ENCODE assay signal across 8 mouse cellular contexts in the genomic region with DNA sequence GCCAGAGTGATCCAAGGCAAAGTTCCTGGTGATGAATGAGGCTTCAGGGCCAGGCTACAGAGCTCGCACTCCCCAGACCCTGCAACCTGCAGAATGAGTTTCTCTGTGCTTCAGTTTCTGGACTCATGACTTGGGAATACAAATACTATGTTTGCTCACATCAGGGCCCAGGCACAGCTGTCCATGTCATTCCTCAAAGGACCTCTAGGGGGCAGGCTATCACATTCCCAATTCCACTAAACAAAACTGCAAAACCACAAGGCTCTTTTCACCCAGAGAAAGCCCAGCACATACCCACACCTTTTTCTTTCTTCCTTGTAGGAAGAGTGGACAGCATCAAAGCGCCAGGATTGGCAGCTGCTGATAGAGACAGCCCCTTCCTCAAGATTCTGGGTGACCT.
DNase-seq lines count a peak whose midpoint lies in the region; ATAC-seq and TF ChIP-seq lines count a peak whose summit lies in the region.

No protein-coding gene starts in this region.

- H3K4me1 ChIP-seq in kidney, adult 2 months (ENCODE audit: control insufficient read depth, insufficient read depth, low read length), result no peaks in the 10 kb centered on the region
- peaks cover 2% of the 10 kb centered on the region; the same call in 1 of the 2 replicates for H3K4me1 ChIP-seq in kidney, embryonic 16.5 days (ENCODE audit: insufficient read depth, low read length)
- H3K4me1 ChIP-seq in hindbrain, embryonic 14.5 days (replicated peaks; ENCODE audit: control insufficient read depth, insufficient read depth, low read length), result no peaks in the 10 kb centered on the region

- no peak overlapping the region for H3K4me3 ChIP-seq in kidney, adult 2 months (ENCODE audit: insufficient read depth, low read depth, low read length)
- H3K4me3 ChIP-seq in kidney, embryonic 16.5 days (ENCODE audit: low read length), result no peak overlapping the region
- H3K4me3 ChIP-seq in hindbrain, embryonic 14.5 days (replicated peaks; ENCODE audit: low read length), result no peak overlapping the region

- no peaks in the 10 kb centered on the region for H3K27me3 ChIP-seq in kidney, adult 2 months (replicated peaks; ENCODE audit: control insufficient read depth, insufficient read depth, low read length)
- H3K27me3 ChIP-seq in kidney, embryonic 16.5 days (ENCODE audit: insufficient read depth, low read length), result no peaks in the 10 kb centered on the region
- H3K27me3 ChIP-seq in hindbrain, embryonic 14.5 days (ENCODE audit: control insufficient read depth, insufficient read depth, low read length), result no peaks in the 10 kb centered on the region

- no peak overlapping the region for H3K4me2 ChIP-seq in kidney, embryonic 16.5 days (replicated peaks; ENCODE audit: low read depth, low read length)
- H3K4me2 ChIP-seq in hindbrain, embryonic 14.5 days (replicated peaks), result no peak overlapping the region

- WGBS in kidney, adult 2 months, result 61% methylated on average over 2 of the region's 2 CpGs
- WGBS in kidney, embryonic 16.5 days, result 64% methylated on average over 2 of the region's 2 CpGs
- 48% methylated on average over 2 of the region's 2 CpGs for WGBS in hindbrain, embryonic 14.5 days

- ATAC-seq in kidney, embryonic 16.5 days (ENCODE audit: low FRiP score, low TSS enrichment), result no peak
- ATAC-seq in hindbrain, embryonic 14.5 days (ENCODE audit: low FRiP score), result no peak

- no peaks in the 10 kb centered on the region for H3K36me3 ChIP-seq in kidney, adult 2 months (ENCODE audit: control insufficient read depth, insufficient read depth, low read length)
- no peaks in the 10 kb centered on the region for H3K36me3 ChIP-seq in kidney, embryonic 16.5 days (ENCODE audit: insufficient read depth, low read length)
- no peaks in the 10 kb centered on the region for H3K36me3 ChIP-seq in hindbrain, embryonic 14.5 days (replicated peaks; ENCODE audit: control insufficient read depth, insufficient read depth)

- TF ChIP-seq CTCF in kidney, adult 2 months (conservative IDR thresholded peaks at IDR 0.05; ENCODE audit: insufficient read depth, insufficient read length, low read depth, low read length), result peak; percentile 68

- no peaks in the 10 kb centered on the region for H3K9me3 ChIP-seq in kidney, embryonic 16.5 days (ENCODE audit: low read length)
- H3K9me3 ChIP-seq in hindbrain, embryonic 14.5 days (ENCODE audit: control insufficient read depth, low read length), result no peaks in the 10 kb centered on the region

- intact Hi-C loops in left cerebral cortex, postnatal 4 days (cut with DNase I), result no loop called here

- TF ChIP-seq POLR2A in kidney, adult 2 months (IDR thresholded peaks at IDR 0.05; ENCODE audit: low read depth, low read length), result no peak

- DNase-seq in kidney, adult 2 months, result peak; percentile 27
- DNase-seq in R1 (ENCODE audit: low read depth, low spot score), result peak; percentile 44
- peak; percentile 58 to 67 for DNase-seq in cerebellum, postnatal 14 days
- peak; percentile 72 for DNase-seq in hindbrain, embryonic 14.5 days (ENCODE audit: low spot score)
- DNase-seq in left cerebral cortex, postnatal 4 days, result peak; percentile 32
- peak; percentile 8 for DNase-seq in skeletal muscle tissue, adult 2 months (ENCODE audit: low read depth, low spot score)
- no peak for DNase-seq in spleen, postnatal 14 days (ENCODE audit: low spot score in 2 of 2)

- no peak overlapping the region for H3K27ac ChIP-seq in kidney, adult 2 months (ENCODE audit: insufficient read depth, low read depth, low read length)
- H3K27ac ChIP-seq in kidney, embryonic 16.5 days (ENCODE audit: low read length), result no peak overlapping the region
- no peak overlapping the region for H3K27ac ChIP-seq in hindbrain, embryonic 14.5 days

- H3K9ac ChIP-seq in kidney, embryonic 16.5 days (replicated peaks; ENCODE audit: low read length), result no peak overlapping the region
- H3K9ac ChIP-seq in hindbrain, embryonic 14.5 days, result no peak overlapping the region

Comparison
In these comparisons a context has a peak if more than half of its experiments do, and no peak if none do; other contexts are left out.
1. DNase-seq: peak in kidney, adult 2 months (single experiment), R1 (single experiment), cerebellum, postnatal 14 days (2 of 2), hindbrain, embryonic 14.5 days (single experiment), left cerebral cortex, postnatal 4 days (single experiment) and skeletal muscle tissue, adult 2 months (single experiment); none in spleen, postnatal 14 days (0 of 2).